Mouse (Mus musculus): ENCODE data around the gene Gm572. TPM values are rescaled to one million over a fixed set of nuclear protein-coding genes. Genes with fewer than 3 reads are reported as not detected.

Gm572 gene
- not detected in 2 replicates for polyA plus RNA-seq (2015; fragmentation: Nextera tagmentation; extraction: Ambion mirVana)

DNA sequence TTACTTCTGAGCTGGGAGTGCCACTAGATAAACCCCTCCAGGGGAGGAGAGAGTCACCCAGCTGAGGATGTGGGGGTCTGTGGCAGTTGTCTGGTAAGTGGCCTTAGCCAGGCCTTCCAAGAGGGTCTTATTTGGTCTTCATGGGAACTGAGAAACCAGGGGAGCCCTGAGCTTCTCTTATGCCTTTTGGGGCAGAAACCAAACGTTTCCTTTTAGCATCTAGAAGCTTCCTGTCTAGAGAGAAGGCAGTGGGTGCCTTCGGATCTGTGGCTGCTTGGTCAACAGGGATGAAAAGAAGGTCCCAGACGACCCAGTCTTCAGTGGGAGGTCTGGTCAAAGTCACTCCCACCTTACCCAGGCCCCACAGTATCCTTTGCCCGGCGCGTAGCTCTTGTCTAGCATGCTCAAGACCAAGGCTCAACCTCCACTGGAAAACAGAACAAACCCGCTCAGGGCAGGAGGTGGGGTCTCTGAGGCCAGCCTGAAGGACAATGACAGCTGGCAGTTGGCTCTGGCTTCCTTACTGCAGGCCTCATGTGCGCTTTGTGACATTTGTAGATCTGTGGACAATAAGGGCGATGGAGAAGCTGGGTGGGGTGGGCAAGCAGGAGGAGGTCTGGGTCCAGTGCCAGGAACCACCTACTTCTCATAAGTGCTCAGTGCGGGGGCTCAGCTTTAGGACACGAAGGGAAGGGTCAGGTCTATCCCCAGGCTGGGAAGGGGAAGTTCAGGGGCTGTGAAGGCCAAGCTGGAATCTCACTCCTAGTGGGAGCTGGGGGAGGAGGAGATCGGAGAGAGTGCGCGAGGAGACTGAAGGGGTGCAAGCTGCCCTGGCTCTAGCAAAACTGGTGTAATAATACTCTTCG, at the start of gene Gm572:
Gm572 (plus strand) TSS at position 27 of the 866 bp plus-strand sequence.
- peak within 1 kb of the TSS; percentile 52 for H3K4me2 ChIP-seq (replicated peaks)
- peak; percentile 39; the same call in 1 of the 2 replicates for ATAC-seq
- H3K27me3 ChIP-seq (replicated peaks): no peaks in the 10 kb centered on the region
- H3K4me1 ChIP-seq (replicated peaks): 0 out of 2 replicates have a peak, but pooled peaks cover 4% of the 10 kb centered on the region
- peak within 1 kb of the TSS; percentile 26; the same call in 1 of the 2 replicates for H3K9ac ChIP-seq
- H3K27ac ChIP-seq: peak within 1 kb of the TSS; percentile 36
- H3K4me3 ChIP-seq (replicated peaks): no peak within 1 kb of the TSS
- WGBS: 49% methylated on average over 15 of the region's 15 CpGs
- no peaks in the 10 kb centered on the region for H3K36me3 ChIP-seq
- no peaks in the 10 kb centered on the region for H3K9me3 ChIP-seq

DNA sequence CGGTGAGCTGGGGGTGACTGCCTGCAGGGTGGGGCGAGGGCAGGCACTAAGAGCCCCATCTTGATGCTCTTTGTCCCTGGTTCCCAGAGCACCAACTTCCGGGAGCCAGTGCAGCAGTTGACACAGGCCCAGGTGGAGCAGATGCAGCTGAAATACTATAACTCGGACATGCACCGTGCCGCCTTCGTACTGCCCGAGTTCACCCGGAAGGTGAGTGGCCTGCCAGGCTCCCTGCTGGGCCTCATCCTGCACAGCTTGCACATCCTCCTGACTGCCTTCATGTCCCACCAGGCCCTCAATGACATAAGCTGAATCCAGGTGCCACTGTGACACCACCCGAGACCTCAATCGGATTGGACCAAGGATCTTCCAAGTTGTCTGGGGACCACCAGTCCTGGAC, 49.1 kb upstream of the Gm572 start:
- Histone ChIP-seq H3K27me3 (replicated peaks) (no peaks in the 10 kb centered on the region), H3K4me2 (replicated peaks) (no peak overlapping the region), H3K27ac (no peak overlapping the region), H3K9me3 (no peaks in the 10 kb centered on the region), H3K36me3 (peaks cover 51% of the 10 kb centered on the region), H3K4me3 (replicated peaks) (no peak overlapping the region), H3K4me1 (replicated peaks) (peaks cover 12% of the 10 kb centered on the region), H3K9ac (no peak overlapping the region)
- WGBS: 93% methylated on average over 11 of the region's 11 CpGs
- no peak for ATAC-seq

DNA sequence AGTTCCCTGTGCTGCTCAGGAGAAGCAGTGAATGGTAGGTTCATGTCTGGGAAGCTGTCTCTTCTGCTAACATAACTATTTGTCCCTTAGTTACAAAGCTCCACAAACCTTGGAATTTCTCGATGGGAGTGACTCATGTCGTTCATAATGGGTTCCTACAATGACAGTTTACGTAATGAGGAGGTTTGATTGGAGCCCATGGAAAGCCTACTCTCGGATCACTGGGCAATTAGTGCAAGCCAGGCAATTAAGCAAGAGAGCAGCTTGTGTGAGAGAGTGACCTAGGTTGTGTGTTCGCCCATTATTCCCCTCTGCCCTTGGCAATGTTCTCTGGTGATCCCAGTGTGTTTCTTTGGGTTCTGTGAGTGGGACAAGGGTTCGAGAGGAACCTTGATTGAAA, 47.2 kb upstream of the Gm572 start:
- H3K27me3 ChIP-seq (replicated peaks): no peaks in the 10 kb centered on the region
- peaks cover 9% of the 10 kb centered on the region for H3K4me1 ChIP-seq (replicated peaks)
- H3K4me2 ChIP-seq (replicated peaks): no peak overlapping the region
- H3K9me3 ChIP-seq: no peaks in the 10 kb centered on the region
- peaks cover 51% of the 10 kb centered on the region for H3K36me3 ChIP-seq
- no peak overlapping the region for H3K9ac ChIP-seq
- H3K4me3 ChIP-seq (replicated peaks): no peak overlapping the region
- ATAC-seq: no peak
- WGBS: 87% methylated on average over 6 of the region's 6 CpGs
- H3K27ac ChIP-seq: no peak overlapping the region

DNA sequence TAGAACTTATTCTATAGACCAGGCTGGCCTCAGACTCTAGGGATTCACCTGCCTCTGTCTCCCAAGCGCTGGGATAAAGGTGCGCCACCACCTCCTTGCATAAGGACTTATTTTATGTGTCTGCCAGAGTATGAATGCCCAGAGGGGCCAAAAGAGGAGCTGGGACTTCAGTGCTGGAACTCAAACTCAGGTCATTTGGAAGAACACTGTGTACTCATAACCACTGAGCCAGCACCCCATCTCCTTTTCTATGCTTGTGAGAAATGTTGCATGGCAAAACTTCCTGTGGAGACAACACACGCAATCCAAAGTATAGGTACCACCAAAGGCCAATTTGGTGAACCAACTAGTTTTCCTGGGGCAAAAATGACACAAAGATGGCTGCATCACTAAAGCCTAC, 46.4 kb upstream of the Gm572 start:
- ATAC-seq: no peak
- Histone ChIP-seq H3K9ac (no peak overlapping the region), H3K36me3 (peaks cover 51% of the 10 kb centered on the region), H3K4me2 (replicated peaks) (no peak overlapping the region), H3K27ac (no peak overlapping the region), H3K4me1 (replicated peaks) (peaks cover 9% of the 10 kb centered on the region), H3K27me3 (replicated peaks) (no peaks in the 10 kb centered on the region), H3K9me3 (no peaks in the 10 kb centered on the region), H3K4me3 (replicated peaks) (no peak overlapping the region)
- 97% methylated on average over 3 of the region's 3 CpGs for WGBS

DNA sequence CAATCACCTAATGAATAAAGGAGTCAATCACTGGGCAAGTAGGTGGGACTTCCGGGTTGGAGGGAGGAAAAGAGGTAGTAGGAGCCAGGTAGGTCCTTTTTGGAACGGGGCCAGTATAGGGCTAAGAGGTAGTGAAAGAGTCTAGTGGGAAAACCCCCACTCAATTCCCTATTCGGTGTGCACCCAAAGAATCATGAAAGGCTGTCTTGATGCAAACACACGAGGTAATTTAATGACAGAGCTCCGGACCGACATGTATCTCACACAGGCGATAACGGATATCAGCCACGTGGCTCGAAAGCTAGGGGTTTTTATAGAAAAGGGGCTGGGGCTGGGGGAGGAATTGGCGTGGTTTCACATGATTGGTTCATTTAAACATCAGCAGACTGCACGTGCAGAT, 44.3 kb upstream of the Gm572 start:
- ATAC-seq: no peak
- Histone ChIP-seq H3K4me1 (replicated peaks) (no peaks in the 10 kb centered on the region), H3K4me2 (replicated peaks) (no peak overlapping the region), H3K27ac (no peak overlapping the region), H3K9ac (no peak overlapping the region), H3K36me3 (peaks cover 44% of the 10 kb centered on the region), H3K4me3 (replicated peaks) (no peak overlapping the region), H3K27me3 (replicated peaks) (no peaks in the 10 kb centered on the region), H3K9me3 (no peaks in the 10 kb centered on the region)
- 93% methylated on average over 12 of the region's 12 CpGs for WGBS

DNA sequence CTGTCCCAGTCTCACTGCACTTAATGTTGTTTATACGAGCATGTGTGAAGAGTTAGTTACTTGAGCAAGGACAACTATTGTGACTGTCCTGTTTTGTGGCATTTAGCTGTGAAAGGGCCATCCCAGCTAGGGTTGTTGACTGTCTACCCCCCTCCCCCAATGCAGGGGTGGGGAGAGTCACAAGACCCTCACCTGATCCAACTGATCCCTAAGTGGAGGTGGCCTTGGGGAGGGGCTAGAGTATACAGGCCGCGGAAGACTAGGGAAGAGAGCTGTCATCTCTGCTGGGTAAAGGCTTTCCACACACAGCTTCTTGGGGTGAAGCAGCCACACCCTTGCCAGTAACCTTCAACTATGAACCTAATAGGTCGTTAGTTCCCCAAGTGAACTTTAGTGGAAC, 42.8 kb upstream of the Gm572 start:
- Histone ChIP-seq H3K4me3 (replicated peaks) (no peak overlapping the region), H3K27ac (no peak overlapping the region), H3K9me3 (no peaks in the 10 kb centered on the region), H3K4me2 (replicated peaks) (no peak overlapping the region), H3K27me3 (replicated peaks) (no peaks in the 10 kb centered on the region), H3K4me1 (replicated peaks) (no peaks in the 10 kb centered on the region), H3K9ac (no peak overlapping the region), H3K36me3 (peaks cover 29% of the 10 kb centered on the region)
- no peak for ATAC-seq
- 87% methylated on average over 4 of the region's 4 CpGs for WGBS

DNA sequence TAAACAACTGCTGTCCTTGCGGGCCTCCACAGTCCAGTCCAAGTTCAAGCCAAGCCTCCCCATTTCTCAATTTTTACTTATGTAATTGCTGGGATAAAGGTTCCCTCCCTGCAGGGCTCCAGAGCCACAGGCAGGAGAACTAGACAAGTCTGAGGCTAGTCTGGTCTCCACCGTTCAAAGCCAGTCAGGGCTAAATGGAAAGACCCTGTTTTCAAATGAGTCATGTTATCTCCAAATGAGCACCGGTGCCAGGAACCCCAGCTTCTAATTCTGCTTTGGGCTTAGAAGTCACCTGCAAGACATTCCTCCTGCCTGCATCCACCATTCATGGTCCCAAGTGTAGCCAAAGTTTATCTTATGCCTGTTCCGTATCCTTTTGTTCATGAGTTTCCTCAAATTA, 41.2 kb upstream of the Gm572 start:
- WGBS: 78% methylated on average over 4 of the region's 4 CpGs
- no peaks in the 10 kb centered on the region for H3K9me3 ChIP-seq
- ATAC-seq: no peak

DNA sequence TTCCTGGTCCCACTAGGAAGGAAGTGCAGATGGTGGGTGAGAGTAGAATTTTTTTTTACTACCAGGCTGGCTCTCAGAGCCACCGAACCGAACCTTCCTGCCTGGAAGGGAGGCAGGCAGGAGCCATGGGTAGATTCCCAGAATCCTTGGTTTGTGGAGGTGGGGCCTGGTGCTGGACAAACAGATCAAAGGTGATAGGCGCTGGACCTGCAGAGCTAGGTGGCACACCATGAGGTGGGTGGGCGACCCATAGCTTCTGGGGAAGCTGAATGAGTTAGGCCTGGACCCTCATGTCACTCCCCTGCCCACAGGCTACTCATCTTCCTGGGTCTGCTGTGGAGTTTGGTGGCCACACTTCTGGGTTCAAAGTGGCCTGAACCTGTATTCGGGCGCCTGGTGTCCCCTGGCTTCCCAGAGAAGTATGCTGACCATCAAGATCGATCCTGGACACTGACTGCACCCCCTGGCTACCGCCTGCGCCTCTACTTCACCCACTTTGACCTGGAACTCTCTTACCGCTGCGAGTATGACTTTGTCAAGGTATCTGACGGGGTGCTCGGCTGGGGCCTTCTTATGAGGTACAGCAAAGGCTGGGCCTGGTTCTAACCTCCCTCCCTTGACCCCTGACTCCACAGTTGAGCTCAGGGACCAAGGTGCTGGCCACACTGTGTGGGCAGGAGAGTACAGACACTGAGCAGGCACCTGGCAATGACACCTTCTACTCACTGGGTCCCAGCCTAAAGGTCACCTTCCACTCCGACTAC, 40.6 kb upstream of the Gm572 start, which contains the start of gene Masp2:
Masp2 (plus strand) TSS at position 198 of the 764 bp plus-strand sequence.
- Histone ChIP-seq H3K4me2 (replicated peaks) (no peak within 1 kb of the TSS), H3K4me1 (replicated peaks) (no peaks in the 10 kb centered on the region), H3K9me3 (no peaks in the 10 kb centered on the region), H3K4me3 (replicated peaks) (no peak within 1 kb of the TSS), H3K36me3 (peaks cover 14% of the 10 kb centered on the region), H3K9ac (no peak within 1 kb of the TSS), H3K27ac (no peak within 1 kb of the TSS), H3K27me3 (replicated peaks) (no peaks in the 10 kb centered on the region)
- WGBS: 84% methylated on average over 14 of the region's 14 CpGs
- ATAC-seq: no peak

More for the DNA sequence above, 41.2 kb upstream of the Gm572 start:
- H3K4me2 ChIP-seq (replicated peaks): no peak overlapping the region
- H3K27me3 ChIP-seq (replicated peaks): no peaks in the 10 kb centered on the region
- no peaks in the 10 kb centered on the region for H3K4me1 ChIP-seq (replicated peaks)
- no peak overlapping the region for H3K9ac ChIP-seq
- H3K4me3 ChIP-seq (replicated peaks): no peak overlapping the region
- H3K36me3 ChIP-seq: peaks cover 18% of the 10 kb centered on the region
- H3K27ac ChIP-seq: no peak overlapping the region

DNA sequence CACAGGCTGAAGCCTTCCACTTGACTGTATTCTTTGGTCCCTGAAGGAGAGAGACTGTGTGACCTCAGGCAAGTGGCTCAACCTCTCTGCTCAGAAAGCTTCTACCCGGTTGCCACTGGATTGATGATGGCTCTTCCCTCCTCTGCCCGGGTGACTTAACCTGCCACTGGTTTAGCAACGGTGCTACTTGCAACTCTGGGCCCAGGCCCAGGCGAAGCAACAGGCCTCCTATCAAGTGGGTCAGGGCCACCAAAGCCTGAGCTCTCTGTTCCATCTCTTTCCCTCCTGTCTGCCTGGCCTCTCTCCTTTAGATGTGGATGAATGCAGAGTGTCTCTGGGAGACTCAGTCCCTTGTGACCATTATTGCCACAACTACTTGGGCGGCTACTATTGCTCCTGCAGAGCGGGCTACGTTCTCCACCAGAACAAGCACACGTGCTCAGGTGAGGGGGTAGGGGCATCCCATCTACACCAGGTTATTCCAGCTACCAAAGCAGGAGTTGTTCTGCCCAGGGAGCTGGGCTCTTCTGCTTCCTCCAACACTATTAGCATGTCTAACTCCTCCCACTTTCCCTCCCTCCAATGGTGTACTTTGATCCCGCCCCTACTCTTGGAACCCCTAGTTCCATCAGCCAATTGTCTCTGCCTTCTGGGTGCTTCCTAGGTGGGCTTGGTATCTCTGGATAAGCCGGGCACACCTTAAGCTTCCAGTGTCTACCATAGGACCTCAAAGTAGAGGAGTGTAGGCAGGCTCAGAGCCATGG, 39.6 kb upstream of the Gm572 start:
- H3K4me3 ChIP-seq (replicated peaks): no peak overlapping the region
- peaks cover 4% of the 10 kb centered on the region for H3K36me3 ChIP-seq
- H3K4me1 ChIP-seq (replicated peaks): 0 out of 2 replicates have a peak, but pooled peaks cover under 1% of the 10 kb centered on the region
- H3K9ac ChIP-seq: no peak overlapping the region
- H3K27me3 ChIP-seq (replicated peaks): no peaks in the 10 kb centered on the region
- no peak overlapping the region for H3K4me2 ChIP-seq (replicated peaks)
- no peak for ATAC-seq
- H3K9me3 ChIP-seq: no peaks in the 10 kb centered on the region
- WGBS: 66% methylated on average over 10 of the region's 10 CpGs
- H3K27ac ChIP-seq: no peak overlapping the region

DNA sequence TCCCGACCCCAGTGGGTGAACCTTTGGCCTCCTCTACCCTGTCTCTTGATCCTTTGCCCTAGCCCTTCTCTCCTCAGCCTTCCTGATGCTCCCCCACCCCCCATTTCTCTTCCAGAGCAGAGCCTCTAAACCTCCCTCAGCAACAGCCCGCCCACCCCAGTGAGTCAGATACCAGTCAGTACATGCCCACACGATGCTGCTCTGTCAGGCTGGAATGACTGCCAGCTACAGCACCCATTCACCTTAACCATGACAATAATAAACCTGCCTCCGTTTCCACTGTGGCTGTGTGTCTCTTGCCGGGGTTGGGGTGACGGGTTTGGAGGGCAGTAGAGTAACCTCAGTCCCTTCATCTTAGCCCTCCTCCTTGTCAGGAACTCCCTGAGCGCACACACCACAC, 39.0 kb upstream of the Gm572 start:
- Histone ChIP-seq H3K9ac (no peak overlapping the region), H3K4me3 (replicated peaks) (no peak overlapping the region), H3K27me3 (replicated peaks) (no peaks in the 10 kb centered on the region), H3K4me1 (replicated peaks) (0 out of 2 replicates have a peak, but pooled peaks cover 4% of the 10 kb centered on the region), H3K9me3 (no peaks in the 10 kb centered on the region), H3K4me2 (replicated peaks) (no peak overlapping the region), H3K27ac (no peak overlapping the region), H3K36me3 (no peaks in the 10 kb centered on the region)
- 78% methylated on average over 7 of the region's 7 CpGs for WGBS
- no peak for ATAC-seq

DNA sequence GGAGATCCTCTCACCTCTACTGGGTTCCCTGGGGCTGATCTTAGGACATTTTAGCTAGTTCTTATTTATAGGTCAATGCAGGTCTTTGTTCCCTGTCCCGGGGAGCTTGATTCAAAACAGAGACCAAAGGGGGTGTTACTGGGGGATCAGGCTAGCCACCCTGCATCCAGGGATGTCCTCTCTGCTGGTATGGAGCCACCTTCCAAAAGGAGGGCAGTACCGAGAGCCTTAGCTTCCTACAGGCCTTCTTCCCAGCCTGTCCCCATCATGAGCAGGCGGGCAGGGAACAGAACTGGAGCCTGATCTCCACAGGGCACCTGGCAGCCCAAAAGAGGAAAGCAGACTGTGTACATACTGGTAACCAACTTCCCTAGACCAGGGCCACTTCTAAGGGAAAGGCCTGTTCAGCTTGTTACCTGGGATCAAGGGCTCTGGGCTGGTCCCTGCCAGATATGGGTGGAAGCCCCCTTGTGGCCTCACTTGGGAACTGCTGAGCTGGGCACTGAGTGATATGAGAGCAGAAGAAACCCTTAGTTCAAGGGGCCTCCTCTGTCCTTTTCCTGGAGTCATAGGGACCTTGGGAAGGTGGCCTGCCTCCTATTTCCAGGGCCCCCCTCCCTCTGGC, 38.5 kb upstream of the Gm572 start:
- H3K27me3 ChIP-seq (replicated peaks): no peaks in the 10 kb centered on the region

More for the DNA sequence above, 38.5 kb upstream of the Gm572 start:
- Histone ChIP-seq H3K36me3 (no peaks in the 10 kb centered on the region), H3K4me2 (replicated peaks) (no peak overlapping the region), H3K4me1 (replicated peaks) (0 out of 2 replicates have a peak, but pooled peaks cover 4% of the 10 kb centered on the region), H3K9me3 (no peaks in the 10 kb centered on the region), H3K9ac (no peak overlapping the region), H3K4me3 (replicated peaks) (no peak overlapping the region), H3K27ac (no peak overlapping the region)
- 92% methylated on average over 3 of the region's 3 CpGs for WGBS
- peak; percentile 51 for ATAC-seq
